Mouse (Mus musculus) lung, adult 2 months (tissue): Measurements from ENCODE around the gene Zfp13. TPM values are rescaled to one million over a fixed set of nuclear protein-coding genes. Genes with fewer than 3 reads are reported as not detected.
A peak's percentile ranks its signal among the peaks of the same experiment; 100 is the strongest.

ENCODE experiments used
- DNase-seq: peaks from one replicate; pipeline ENCODE4 v3.0.0; 2022
- H3K4me1 ChIP-seq: fragments of 200-500 bp; 2 replicates; pipeline ENCODE4 v1.6.1; 2011; ENCODE audit warnings: low read length; ENCODE audit not compliant: control insufficient read depth, insufficient read depth
- H3K4me3 ChIP-seq: fragments of 200-500 bp; replicated peaks from 2 replicates; pipeline ENCODE3; 2011; ENCODE audit warnings: low read depth, mild to moderate bottlenecking, control low read depth, low read length; ENCODE audit errors: extremely low read depth
- CTCF ChIP-seq: fragments of 200-500 bp; IDR thresholded peaks from 2 replicates; pipeline ENCODE4 v1.5.1; 2011; ENCODE audit warnings: mild to moderate bottlenecking, low read length, control low read depth; ENCODE audit not compliant: insufficient read depth
- POLR2A ChIP-seq: fragments of 200-500 bp; IDR thresholded peaks from 2 replicates; pipeline ENCODE4 v1.6.1; 2011; ENCODE audit warnings: low read depth, mild to moderate bottlenecking, control low read depth, low read length, borderline replicate concordance; ENCODE audit errors: extremely low read depth
- WGBS: fragments of 180-500 bp; shearing (Covaris S2); methylation state at CpG from one replicate; pipeline ENCODE4 v1.1.7; 2018; 5-methylcytosine and 5-hydroxymethylcytosine counted together
- polyA plus RNA-seq: library from polyadenylated mRNA; depleted of rRNA; stranded (reverse); fragments of >200 nt; gene quantifications from 2 replicates; pipeline ENCODE4 v1.2.3, GENCODE M21; 2012; rRNA removed

Gene Zfp13
- 14.9 and 15.2 TPM in 2 replicates for polyA plus RNA-seq

- no peak for TF ChIP-seq CTCF
- TF ChIP-seq POLR2A: peak; percentile 97
- H3K4me1 ChIP-seq: no peaks in the 10 kb centered on the region
- H3K4me3 ChIP-seq: peak within 1 kb of the TSS; percentile 71
- WGBS: 2% methylated on average over 31 of the region's 31 CpGs
- peak; percentile 73 for DNase-seq
These were observed at the start of gene Zfp13 for GRCm38 (mm10) chr17:23598582-23599552. Gene Zfp13, minus strand, starts transcription at chr17:23599487.

- Histone ChIP-seq H3K4me1 (0 out of 2 replicates have a peak, but pooled peaks cover 3% of the 10 kb centered on the region), H3K4me3 (no peak overlapping the region)
- no peak for DNase-seq
- 49% methylated on average over 10 of the region's 10 CpGs for WGBS
- TF ChIP-seq CTCF (no peak), POLR2A (no peak)
These were observed 46.6 kb upstream of the Zfp13 start for GRCm38 (mm10) chr17:23645894-23646293.

- TF ChIP-seq POLR2A: no peak
- no peak for TF ChIP-seq CTCF
- DNase-seq: no peak
- Histone ChIP-seq H3K4me3 (peak within 1 kb of the TSS; percentile 13), H3K4me1 (0 out of 2 replicates have a peak, but pooled peaks cover 3% of the 10 kb centered on the region)
- 3% methylated on average over 58 of the region's 58 CpGs for WGBS
These were observed 45.6 kb upstream of the Zfp13 start, which contains the start of gene Mmp25 for GRCm38 (mm10) chr17:23644613-23645495. Gene Mmp25, minus strand, starts transcription at chr17:23645277.

- Histone ChIP-seq H3K4me1 (no peaks in the 10 kb centered on the region), H3K4me3 (no peak overlapping the region)
- no peak for DNase-seq
- 74% methylated on average over 8 of the region's 8 CpGs for WGBS
- TF ChIP-seq POLR2A (no peak), CTCF (no peak)
These were observed 32.0 kb upstream of the Zfp13 start for GRCm38 (mm10) chr17:23631241-23631640.

GRCm38 (mm10) chr17:23630195-23631020 is 31.1 kb upstream of the Zfp13 start:
- peak; percentile 80 for DNase-seq
- no peak overlapping the region for H3K4me3 ChIP-seq

GRCm38 (mm10) chr17:23627813-23628212 is 28.5 kb upstream of the Zfp13 start:
- DNase-seq: no peak
- 29% methylated on average over 7 of the region's 7 CpGs for WGBS
- Histone ChIP-seq H3K4me1 (no peaks in the 10 kb centered on the region), H3K4me3 (no peak overlapping the region)
- no peak for TF ChIP-seq CTCF
- no peak for TF ChIP-seq POLR2A

More at GRCm38 (mm10) chr17:23630195-23631020, 31.1 kb upstream of the Zfp13 start:
- WGBS: 10% methylated on average over 22 of the region's 22 CpGs
- TF ChIP-seq CTCF (peak; percentile 77), POLR2A (no peak)
- no peaks in the 10 kb centered on the region for H3K4me1 ChIP-seq

- TF ChIP-seq POLR2A: no peak
- DNase-seq: no peak
- Histone ChIP-seq H3K4me1 (no peaks in the 10 kb centered on the region), H3K4me3 (no peak overlapping the region)
- 54% methylated on average over 7 of the region's 7 CpGs for WGBS
These were observed 21.1 kb upstream of the Zfp13 start for GRCm38 (mm10) chr17:23620351-23620750.

- 25% methylated on average over 9 of the region's 9 CpGs for WGBS
- DNase-seq: no peak
- Histone ChIP-seq H3K4me1 (no peaks in the 10 kb centered on the region), H3K4me3 (no peak overlapping the region)
- no peak for TF ChIP-seq POLR2A
- no peak for TF ChIP-seq CTCF
These were observed 17.8 kb upstream of the Zfp13 start for GRCm38 (mm10) chr17:23617087-23617486.

- WGBS: 63% methylated on average over 28 of the region's 28 CpGs
- peak; percentile 41 for DNase-seq
- Histone ChIP-seq H3K4me3 (no peak overlapping the region), H3K4me1 (no peaks in the 10 kb centered on the region)
- TF ChIP-seq POLR2A: no peak
- peak; percentile 83 for TF ChIP-seq CTCF
These were observed 11.1 kb upstream of the Zfp13 start for GRCm38 (mm10) chr17:23610361-23610800.

- no peak for TF ChIP-seq CTCF
- no peak for TF ChIP-seq POLR2A
- 91% methylated on average over 24 of the region's 24 CpGs for WGBS
These were observed 10.3 kb upstream of the Zfp13 start for GRCm38 (mm10) chr17:23609612-23610011.

More at GRCm38 (mm10) chr17:23609612-23610011, 10.3 kb upstream of the Zfp13 start:
- H3K4me1 ChIP-seq: no peaks in the 10 kb centered on the region
- DNase-seq: no peak
- H3K4me3 ChIP-seq: no peak overlapping the region
